Mouse (Mus musculus): ENCODE data around the gene Btnl2.

Btnl2 gene

GRCm38 (mm10) chr17:34398711-34399393, 44.2 kb downstream of the Btnl2 start, which contains the start of gene BC051142:
BC051142 (plus strand) TSS chr17:34398820.
- peak; percentile 53 to 55 for DNase-seq (ENCODE audit: low spot score in 2 of 2)

GRCm38 (mm10) chr17:34399394-34399715, 44.7 kb downstream of the Btnl2 start:
- no peak for DNase-seq (ENCODE audit: low spot score in 2 of 2)

GRCm38 (mm10) chr17:34411117-34411516, 56.5 kb downstream of the Btnl2 start:
- peak; percentile 20 to 23 for DNase-seq (ENCODE audit: low spot score in 2 of 2)
